Mouse (Mus musculus) forebrain, embryonic 14.5 days (tissue): ENCODE measurements around the gene Drc1. TPM values are rescaled to one million over a fixed set of nuclear protein-coding genes. Genes with fewer than 3 reads are reported as not detected.

ENCODE experiments used
- ATAC-seq: fragments of 200-750 bp; cut with Nextera tagmentation; 2 replicates; pipeline ENCODE4 v1.8.0; 2017; ENCODE audit warnings: mild to moderate bottlenecking, moderate library complexity
- DNase-seq: peaks from one replicate; pipeline ENCODE4 v3.0.0-alpha.2; 2015; ENCODE audit warnings: low spot score
- H3K27ac ChIP-seq: fragments of 300-500 bp; sonication (generic); 2 replicates; pipeline ENCODE4 v1.5.1; 2014; ENCODE audit warnings: low read depth, mild to moderate bottlenecking, control low read depth, low read length, moderate library complexity
- H3K27me3 ChIP-seq: fragments of 300-500 bp; sonication (generic); replicated peaks from 2 replicates; pipeline ENCODE4 v1.6.1; 2014; ENCODE audit warnings: low read length, control low read depth, mixed read lengths; ENCODE audit not compliant: control insufficient read depth, insufficient read depth
- H3K36me3 ChIP-seq: fragments of 300-500 bp; sonication (generic); 2 replicates; pipeline ENCODE4 v1.6.1; 2014; ENCODE audit warnings: low read length, control low read depth; ENCODE audit not compliant: control insufficient read depth, insufficient read depth
- H3K4me1 ChIP-seq: fragments of 300-500 bp; sonication (generic); 2 replicates; pipeline ENCODE4 v1.6.1; 2014; ENCODE audit warnings: antibody characterized with exemption, low read length, control low read depth; ENCODE audit not compliant: control insufficient read depth, insufficient read depth
- H3K4me2 ChIP-seq: fragments of 300-500 bp; sonication (generic); 2 replicates; pipeline ENCODE4 v1.6.1; 2014; ENCODE audit warnings: mild to moderate bottlenecking, control low read depth, low read length
- H3K4me3 ChIP-seq: fragments of 300-500 bp; sonication (generic); 2 replicates; pipeline ENCODE4 v1.5.1; 2014; ENCODE audit warnings: low read depth, low read length, control low read depth
- H3K9ac ChIP-seq: fragments of 300-500 bp; sonication (generic); 2 replicates; pipeline ENCODE4 v1.6.1; 2014; ENCODE audit warnings: mild to moderate bottlenecking, low read length, control low read depth, moderate library complexity
- H3K9me3 ChIP-seq: fragments of 300-500 bp; sonication (generic); replicated peaks from 2 replicates; pipeline ENCODE4 v1.6.1; 2016; ENCODE audit warnings: low read length, control low read depth, mixed read lengths; ENCODE audit not compliant: control insufficient read depth
- WGBS: fragments of 180-500 bp; shearing (Covaris S2); extraction: QIAGEN DNeasy Blood & Tissue Kit; methylation state at CpG from one replicate; pipeline ENCODE4 v1.1.7; 2014; 5-methylcytosine and 5-hydroxymethylcytosine counted together
- polyA plus RNA-seq: library from polyadenylated mRNA; unstranded; fragments of >200 nt; fragmentation: Nextera tagmentation; extraction: Ambion mirVana; gene quantifications from 2 replicates; pipeline ENCODE4 v1.2.1, GENCODE M21; 2014

Gene Drc1
- polyA plus RNA-seq, 1 experiment from 2014 or later = 3.9 TPM

DNA sequence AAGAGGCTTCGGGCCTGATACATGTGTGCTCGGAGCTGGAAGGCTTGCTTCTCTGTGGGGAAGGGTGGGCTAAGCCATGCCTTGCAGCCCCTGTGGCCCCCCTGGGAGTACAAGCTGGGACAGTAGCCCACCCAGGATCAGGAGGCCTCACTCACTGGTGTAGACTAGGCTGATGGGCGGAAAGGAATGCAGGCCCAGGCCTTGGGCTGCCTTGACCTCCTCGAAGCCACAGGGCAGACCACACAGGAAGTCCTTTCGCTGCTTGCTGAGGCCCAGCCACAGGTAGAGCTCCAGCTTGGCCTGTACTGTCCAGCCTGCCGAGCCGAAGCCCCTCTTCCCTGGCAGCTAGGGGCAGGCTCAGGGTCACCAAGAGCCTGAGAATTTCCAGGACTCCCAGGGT lies 101.7 kb downstream of the Drc1 start:
- Histone ChIP-seq H3K9me3 (no peaks in the 10 kb centered on the region), H3K4me1 (no peaks in the 10 kb centered on the region), H3K9ac (no peak overlapping the region), H3K36me3 (no peaks in the 10 kb centered on the region), H3K4me2 (no peak overlapping the region), H3K27ac (no peak overlapping the region), H3K27me3 (no peaks in the 10 kb centered on the region), H3K4me3 (no peak overlapping the region)
- DNase-seq (no peak), ATAC-seq (no peak)
- 70% methylated on average over 7 of the region's 7 CpGs for WGBS

DNA sequence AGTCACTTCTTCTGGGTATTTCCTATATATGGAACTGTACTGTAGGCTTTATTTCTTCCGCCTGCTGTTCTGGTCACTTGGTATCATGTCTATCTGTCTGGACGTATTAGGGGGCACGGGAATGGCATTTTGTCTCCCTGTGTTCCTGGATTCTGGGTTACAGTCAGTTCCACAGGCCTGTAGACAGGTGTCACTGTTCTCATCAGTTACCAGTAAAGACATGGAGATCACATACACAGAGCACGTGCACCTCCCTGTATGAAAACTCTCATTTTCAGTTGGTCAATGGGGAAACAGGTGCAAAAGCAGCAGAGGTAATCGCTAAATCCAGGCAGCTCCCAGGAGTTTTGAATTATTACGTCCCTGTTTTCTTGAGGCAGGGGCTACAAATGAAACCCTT lies 106.5 kb downstream of the Drc1 start:
- Histone ChIP-seq H3K9ac (no peak overlapping the region), H3K4me2 (no peak overlapping the region), H3K36me3 (no peaks in the 10 kb centered on the region), H3K27ac (no peak overlapping the region), H3K4me1 (no peaks in the 10 kb centered on the region), H3K9me3 (no peaks in the 10 kb centered on the region), H3K27me3 (no peaks in the 10 kb centered on the region), H3K4me3 (no peak overlapping the region)
- 78% methylated on average over 6 of the region's 6 CpGs for WGBS
- ATAC-seq = no peak
- no peak for DNase-seq

DNA sequence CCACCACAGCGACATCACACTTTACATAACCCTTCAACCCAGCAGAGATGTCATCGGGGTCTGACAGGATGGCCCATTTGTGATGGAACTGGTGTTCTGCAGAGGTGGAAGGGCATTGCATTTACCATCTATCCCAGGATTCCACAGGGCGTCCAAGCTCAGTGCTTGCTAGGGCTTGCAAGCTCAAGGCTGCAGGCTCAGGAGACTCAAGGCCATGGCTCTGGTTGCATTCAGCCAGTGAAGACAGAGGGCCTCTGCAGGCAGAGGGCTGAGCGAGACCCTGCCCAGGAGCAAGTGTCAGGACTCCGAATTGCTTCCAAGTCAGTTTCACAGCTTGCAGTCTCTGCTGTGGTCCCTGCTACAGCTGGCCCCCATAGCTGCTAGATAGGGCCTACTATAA lies 108.6 kb downstream of the Drc1 start:
- Histone ChIP-seq H3K4me1 (no peaks in the 10 kb centered on the region), H3K36me3 (no peaks in the 10 kb centered on the region), H3K4me3 (no peak overlapping the region), H3K9me3 (no peaks in the 10 kb centered on the region), H3K9ac (no peak overlapping the region), H3K27me3 (no peaks in the 10 kb centered on the region), H3K27ac (no peak overlapping the region), H3K4me2 (no peak overlapping the region)
- WGBS = 89% methylated on average over 5 of the region's 5 CpGs
- DNase-seq = no peak
- ATAC-seq = no peak

DNA sequence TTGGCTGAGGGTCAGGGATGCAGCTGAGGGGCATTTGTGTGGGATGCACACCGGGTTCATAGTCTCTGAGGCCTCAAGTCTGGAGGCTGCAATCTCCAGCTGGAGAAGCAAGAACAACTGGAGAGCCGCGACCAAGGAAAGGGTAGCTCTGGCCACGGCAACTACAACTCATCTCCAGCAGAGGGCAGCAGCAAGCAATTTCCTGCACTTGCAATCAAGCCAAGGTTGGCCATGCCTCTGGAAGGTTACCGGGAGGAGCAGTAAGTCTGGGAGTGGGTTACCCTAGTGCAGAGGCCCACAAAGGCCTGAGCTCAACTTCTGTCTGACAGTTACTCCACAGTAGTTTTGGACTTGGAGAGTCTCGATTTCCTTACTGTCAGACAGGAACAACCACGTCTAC lies 110.3 kb downstream of the Drc1 start:
- Histone ChIP-seq H3K4me3 (no peak overlapping the region), H3K4me2 (no peak overlapping the region), H3K36me3 (no peaks in the 10 kb centered on the region), H3K9me3 (no peaks in the 10 kb centered on the region), H3K4me1 (no peaks in the 10 kb centered on the region), H3K27me3 (no peaks in the 10 kb centered on the region), H3K27ac (no peak overlapping the region), H3K9ac (no peak overlapping the region)
- DNase-seq = peak; percentile 79
- ATAC-seq = no peak; the same call in 1 of the 2 replicates
- WGBS = 26% methylated on average over 7 of the region's 7 CpGs

DNA sequence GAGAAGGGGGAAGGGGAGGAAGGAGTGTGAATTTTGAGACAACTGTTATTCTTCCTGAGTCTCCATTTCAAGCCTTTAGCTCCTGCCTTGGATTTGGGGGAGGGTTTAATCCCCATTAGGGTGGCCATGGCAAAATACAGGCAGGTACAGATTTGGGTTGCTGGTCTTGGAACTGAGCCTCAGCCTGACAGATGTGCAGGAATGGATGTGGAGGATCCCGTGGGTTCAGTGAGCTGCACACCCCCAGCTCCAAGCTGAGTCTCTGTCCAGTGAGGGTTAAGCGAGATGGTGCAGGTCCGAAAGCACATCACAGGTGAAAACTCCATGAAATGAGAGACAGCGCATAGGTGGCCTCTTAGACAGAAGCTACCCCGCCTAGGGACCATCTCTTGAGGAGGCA lies 119.3 kb downstream of the Drc1 start:
- Histone ChIP-seq H3K36me3 (no peaks in the 10 kb centered on the region), H3K9me3 (no peaks in the 10 kb centered on the region), H3K27me3 (no peaks in the 10 kb centered on the region), H3K9ac (no peak overlapping the region), H3K4me3 (no peak overlapping the region), H3K4me2 (no peak overlapping the region), H3K4me1 (peaks cover 6% of the 10 kb centered on the region; the same call in 1 of the 2 replicates), H3K27ac (no peak overlapping the region)
- DNase-seq = no peak
- WGBS = 66% methylated on average over 5 of the region's 5 CpGs
- no peak for ATAC-seq

DNA sequence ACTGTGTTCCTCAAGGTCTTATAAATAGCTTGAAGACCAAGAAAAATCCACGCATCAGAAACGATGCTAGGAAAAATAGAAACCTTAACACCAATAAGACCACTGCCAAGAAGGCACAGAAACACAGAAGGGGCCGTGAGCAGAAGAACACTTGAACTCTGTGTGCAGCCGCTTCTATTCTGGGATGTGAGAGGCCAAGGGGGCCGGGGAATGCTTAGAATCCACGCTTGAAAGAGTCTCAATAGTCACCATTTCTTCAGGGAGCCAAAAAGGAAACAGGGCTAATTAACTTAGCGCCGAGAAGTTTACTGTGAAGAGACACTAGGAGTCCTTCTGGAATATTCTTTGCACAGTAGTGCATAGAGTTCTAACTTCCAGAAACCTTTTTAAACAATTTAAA lies 120.0 kb downstream of the Drc1 start:
- WGBS = 1% methylated on average over 8 of the region's 8 CpGs

DNA sequence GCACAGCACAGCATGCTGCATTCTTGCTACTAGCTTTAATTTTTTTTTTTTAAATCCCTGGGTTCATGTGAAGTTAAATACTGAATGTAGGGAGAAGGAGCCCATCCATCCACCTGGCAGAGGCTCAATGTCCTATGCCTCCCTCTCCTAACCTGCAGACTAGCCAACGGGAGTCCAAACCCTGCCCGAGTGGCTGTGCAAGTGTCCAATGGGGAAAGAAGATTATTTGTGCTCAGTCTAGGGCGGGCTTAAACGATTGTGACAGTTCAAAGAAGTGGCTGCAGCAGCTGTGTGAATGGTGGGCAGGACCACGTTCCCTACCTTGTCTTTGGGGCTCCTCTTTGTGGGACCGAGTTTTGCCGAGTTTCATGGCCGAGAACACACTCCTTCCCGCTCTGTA lies 125.7 kb downstream of the Drc1 start:
- Histone ChIP-seq H3K9me3 (no peaks in the 10 kb centered on the region), H3K36me3 (no peaks in the 10 kb centered on the region), H3K9ac (no peak overlapping the region), H3K4me1 (no peaks in the 10 kb centered on the region), H3K27ac (no peak overlapping the region), H3K4me3 (no peak overlapping the region), H3K27me3 (no peaks in the 10 kb centered on the region), H3K4me2 (peak overlapping the region; percentile 32)
- WGBS = 3% methylated on average over 9 of the region's 9 CpGs
- DNase-seq = peak; percentile 36
- no peak; the same call in 1 of the 2 replicates for ATAC-seq

More for the DNA sequence above, 120.0 kb downstream of the Drc1 start:
- H3K4me3 ChIP-seq = no peak overlapping the region
- ATAC-seq (no peak), DNase-seq (peak; percentile 69)
- no peak overlapping the region for H3K27ac ChIP-seq
- no peak overlapping the region for H3K9ac ChIP-seq
- H3K27me3 ChIP-seq = no peaks in the 10 kb centered on the region
- no peaks in the 10 kb centered on the region for H3K36me3 ChIP-seq
- H3K4me1 ChIP-seq = peaks cover 6% of the 10 kb centered on the region; the same call in 1 of the 2 replicates
- no peak overlapping the region for H3K4me2 ChIP-seq
- H3K9me3 ChIP-seq = no peaks in the 10 kb centered on the region

DNA sequence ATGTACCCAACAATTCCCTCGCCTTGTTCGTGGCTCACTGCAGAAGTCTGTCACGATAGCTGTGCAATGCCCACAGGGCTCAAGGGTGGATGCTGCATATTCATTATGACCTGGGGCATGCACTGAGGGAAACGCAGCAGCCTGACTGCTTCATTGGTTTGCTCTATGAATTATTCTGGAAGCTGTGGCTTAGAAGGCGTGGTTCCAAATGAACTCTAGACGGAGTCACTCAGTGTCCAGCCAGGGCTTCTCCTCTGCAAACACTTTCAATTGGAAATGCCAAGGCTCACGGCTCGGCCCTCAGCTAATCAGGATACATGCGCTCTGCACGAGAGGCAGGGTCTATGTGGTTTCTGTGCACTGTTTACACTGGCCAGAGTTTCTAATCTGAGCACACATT lies 130.3 kb downstream of the Drc1 start:
- Histone ChIP-seq H3K4me3 (no peak overlapping the region), H3K27ac (no peak overlapping the region), H3K9me3 (no peaks in the 10 kb centered on the region), H3K4me2 (no peak overlapping the region), H3K4me1 (no peaks in the 10 kb centered on the region), H3K27me3 (no peaks in the 10 kb centered on the region), H3K9ac (no peak overlapping the region), H3K36me3 (no peaks in the 10 kb centered on the region)
- DNase-seq = no peak
- WGBS = 55% methylated on average over 10 of the region's 10 CpGs
- ATAC-seq = no peak

DNA sequence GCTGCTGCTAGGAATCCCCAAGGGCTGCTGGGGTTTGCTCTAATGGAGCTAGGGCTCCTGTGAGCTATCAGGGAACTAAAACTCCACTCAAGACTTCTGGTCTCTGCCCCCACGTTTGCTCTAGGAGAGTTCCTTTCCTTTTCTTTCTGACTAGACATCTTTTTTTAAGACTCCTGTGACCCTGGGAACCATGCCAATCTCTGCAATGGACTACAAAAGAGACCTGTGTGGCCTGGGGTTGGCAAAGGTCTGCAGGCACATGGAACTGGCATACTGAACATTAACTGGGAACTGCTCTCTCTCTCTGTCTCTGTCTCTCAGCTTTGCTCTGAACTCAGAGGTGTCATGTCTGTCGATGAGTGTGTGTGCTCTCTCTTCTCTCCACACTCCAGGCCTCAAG lies 134.2 kb downstream of the Drc1 start:
- 36% methylated on average over 2 of the region's 2 CpGs for WGBS
- H3K36me3 ChIP-seq = no peaks in the 10 kb centered on the region
- DNase-seq (peak; percentile 29), ATAC-seq (no peak)
- H3K4me3 ChIP-seq = no peak overlapping the region
- no peak overlapping the region for H3K4me2 ChIP-seq
- H3K9ac ChIP-seq = no peak overlapping the region
- H3K9me3 ChIP-seq = no peaks in the 10 kb centered on the region
- H3K4me1 ChIP-seq = no peaks in the 10 kb centered on the region
- no peaks in the 10 kb centered on the region for H3K27me3 ChIP-seq
- H3K27ac ChIP-seq = no peak overlapping the region
